Mouse (Mus musculus) CH12.LX (cell line): ENCODE data around the gene Usp45. TPM values are rescaled to one million over a fixed set of nuclear protein-coding genes. Genes with fewer than 3 reads are reported as not detected.

Experiments
- DNase-seq: peaks from one replicate; pipeline ENCODE4 v3.0.0-alpha.2; 2013; ENCODE audit errors: extremely low read depth
- H3K27ac ChIP-seq: 2 replicates; pipeline ENCODE4 v1.5.1; 2012; ENCODE audit warnings: low read depth, mild to moderate bottlenecking, control low read depth, moderate library complexity; ENCODE audit not compliant: insufficient read depth
- H3K27me3 ChIP-seq: replicated peaks from 2 replicates; pipeline ENCODE3; 2012; ENCODE audit warnings: inconsistent platforms
- H3K36me3 ChIP-seq, 2 experiments: replicated peaks in 1 of 2; 2 replicates each; pipeline versions ENCODE3 to v1.6.1; 2012; ENCODE audit warnings: inconsistent platforms in 1 of 2, low read length in 1 of 2, mild to moderate bottlenecking in 1 of 2, mixed read lengths in 1 of 2, moderate library complexity in 1 of 2; ENCODE audit not compliant: control insufficient read depth in 1 of 2, insufficient read depth in 1 of 2
- H3K4me1 ChIP-seq, 2 experiments: 2 replicates each; pipeline ENCODE4 v1.6.1; 2012; ENCODE audit warnings: inconsistent platforms in 1 of 2, moderate library complexity in 1 of 2; ENCODE audit not compliant: insufficient read depth in 2 of 2, control insufficient read depth in 1 of 2
- H3K4me2 ChIP-seq: 2 replicates; pipeline ENCODE4 v1.6.1; 2012; ENCODE audit warnings: low read depth, mild to moderate bottlenecking, control low read depth; ENCODE audit not compliant: poor library complexity, insufficient read depth, severe bottlenecking
- H3K4me3 ChIP-seq, 3 experiments: fragments of 150-350 bp in 1 of 3; sonication (generic) in 1 of 3; replicated peaks in 1 of 3; 2 replicates each; pipeline versions ENCODE3 to v1.5.1; 2011 to 2012; ENCODE audit warnings: low read depth in 2 of 3, low read length in 2 of 3, mild to moderate bottlenecking in 2 of 3, moderate library complexity in 2 of 3, control low read depth in 1 of 3, improper control_type of control experiment in 1 of 3, inconsistent platforms in 1 of 3, mixed read lengths in 1 of 3; ENCODE audit not compliant: poor library complexity in 1 of 3
- H3K79me2 ChIP-seq: replicated peaks from 2 replicates; pipeline ENCODE4 v1.6.1; 2012; ENCODE audit warnings: mild to moderate bottlenecking, moderate library complexity; ENCODE audit not compliant: control insufficient read depth, poor library complexity, insufficient read depth, severe bottlenecking; ENCODE audit errors: extremely low read depth
- H3K9ac ChIP-seq: 2 replicates; pipeline ENCODE4 v1.6.1; 2012; ENCODE audit warnings: low read depth, mild to moderate bottlenecking, control low read depth, moderate library complexity; ENCODE audit not compliant: insufficient read depth
- H3K9me3 ChIP-seq: replicated peaks from 2 replicates; pipeline ENCODE3; 2012; ENCODE audit warnings: low read length, inconsistent platforms, mixed read lengths
- BHLHE40 ChIP-seq: IDR thresholded peaks from 2 replicates; pipeline ENCODE4 v1.6.1; 2011; ENCODE audit warnings: mild to moderate bottlenecking, low read depth, low read length, improper control_type of control experiment
- CHD1 ChIP-seq: IDR thresholded peaks from 2 replicates; pipeline ENCODE4 v1.6.1; 2012; ENCODE audit warnings: low read depth, low read length, improper control_type of control experiment, inconsistent platforms
- CHD2 ChIP-seq: IDR thresholded peaks from 2 replicates; pipeline ENCODE4 v1.6.1; 2011; ENCODE audit warnings: low read length, improper control_type of control experiment
- CTCF ChIP-seq, 2 experiments: IDR thresholded peaks in 1 of 2; conservative IDR thresholded peaks in 1 of 2; 2 replicates each; pipeline ENCODE4 v1.5.1; 2011 to 2012; ENCODE audit warnings: low read depth in 2 of 2, low read length in 2 of 2, improper control_type of control experiment in 1 of 2, inconsistent platforms in 1 of 2, mild to moderate bottlenecking in 1 of 2, moderate library complexity in 1 of 2
- ELF1 ChIP-seq: IDR thresholded peaks from 2 replicates; pipeline ENCODE4 v1.6.1; 2014; ENCODE audit warnings: low read depth, mild to moderate bottlenecking, inconsistent platforms, low read length, improper control_type of control experiment
- EP300 ChIP-seq: IDR thresholded peaks from 2 replicates; pipeline ENCODE4 v1.6.1; 2011; ENCODE audit warnings: low read length, improper control_type of control experiment
- GABPA ChIP-seq: IDR thresholded peaks from 2 replicates; pipeline ENCODE4 v1.6.1; 2012; ENCODE audit warnings: low read depth, low read length, improper control_type of control experiment, inconsistent platforms; ENCODE audit not compliant: insufficient replicate concordance
- JUN ChIP-seq: IDR thresholded peaks from 2 replicates; pipeline ENCODE4 v1.6.1; 2011; ENCODE audit warnings: low read depth, mild to moderate bottlenecking, low read length, improper control_type of control experiment, moderate library complexity; ENCODE audit not compliant: insufficient read depth
- KAT2A ChIP-seq: IDR thresholded peaks from 2 replicates; pipeline ENCODE4 v1.6.1; 2012; ENCODE audit warnings: low read length, improper control_type of control experiment, inconsistent platforms; ENCODE audit not compliant: insufficient replicate concordance
- MAX ChIP-seq: IDR thresholded peaks from 2 replicates; pipeline ENCODE4 v1.6.1; 2011; ENCODE audit warnings: low read length, improper control_type of control experiment
- MXI1 ChIP-seq: IDR thresholded peaks from 2 replicates; pipeline ENCODE4 v1.6.1; 2011; ENCODE audit warnings: mild to moderate bottlenecking, low read depth, low read length, improper control_type of control experiment
- MYC ChIP-seq: IDR thresholded peaks from 2 replicates; pipeline ENCODE4 v1.6.1; 2011; ENCODE audit warnings: low read depth, mild to moderate bottlenecking, improper control_type of control experiment, low read length
- NRF1 ChIP-seq: IDR thresholded peaks from 2 replicates; pipeline ENCODE4 v1.6.1; 2014; ENCODE audit warnings: low read depth, mild to moderate bottlenecking, inconsistent platforms, low read length, improper control_type of control experiment, moderate library complexity
- POLR2A ChIP-seq: IDR thresholded peaks from 2 replicates; pipeline ENCODE4 v1.6.1; 2011; ENCODE audit warnings: low read depth, mild to moderate bottlenecking, improper control_type of control experiment, low read length
- POLR2AphosphoS2 ChIP-seq: IDR thresholded peaks from 2 replicates; pipeline ENCODE4 v1.6.1; 2011; ENCODE audit warnings: low read depth, low read length, improper control_type of control experiment
- RAD21 ChIP-seq: IDR thresholded peaks from 2 replicates; pipeline ENCODE4 v1.6.1; 2011; ENCODE audit warnings: low read depth, mild to moderate bottlenecking, low read length, improper control_type of control experiment, moderate library complexity
- SMC3 ChIP-seq: IDR thresholded peaks from 2 replicates; pipeline ENCODE4 v1.6.1; 2011; ENCODE audit warnings: low read depth, low read length, improper control_type of control experiment
- UBTF ChIP-seq: IDR thresholded peaks from 2 replicates; pipeline ENCODE4 v1.6.1; 2012; ENCODE audit warnings: low read depth, mild to moderate bottlenecking, inconsistent platforms, low read length, improper control_type of control experiment, moderate library complexity
- USF1 ChIP-seq: IDR thresholded peaks from 2 replicates; pipeline ENCODE4 v1.6.1; 2014; ENCODE audit warnings: low read depth, mild to moderate bottlenecking, inconsistent platforms, low read length, improper control_type of control experiment
- USF2 ChIP-seq: conservative IDR thresholded peaks from 2 replicates; pipeline ENCODE4 v1.6.1; 2011; ENCODE audit warnings: low read depth, low read length, improper control_type of control experiment
- ZC3H11A ChIP-seq: IDR thresholded peaks from 2 replicates; pipeline ENCODE4 v1.6.1; 2012; ENCODE audit warnings: low read depth, mild to moderate bottlenecking, inconsistent platforms, low read length, improper control_type of control experiment
- ZMIZ1 ChIP-seq: IDR thresholded peaks from 2 replicates; pipeline ENCODE4 v1.6.1; 2012; ENCODE audit warnings: low read depth, mild to moderate bottlenecking, inconsistent platforms, low read length, improper control_type of control experiment
- ZNF384 ChIP-seq: IDR thresholded peaks from 2 replicates; pipeline ENCODE4 v1.6.1; 2012; ENCODE audit warnings: low read depth, low read length, improper control_type of control experiment, inconsistent platforms
- dilution Hi-C: fragments of 300-500 bp; cut with MboI; formaldehyde crosslinking; loops from 2 replicates; pipeline ENCODE4 v1.14.3; 2020; ENCODE audit warnings: low sequenced_read_pairs; ENCODE audit not compliant: extremely low pct_unique_long_range_greater_than_20kb, extremely low pct_ligation_motif_present
- in situ Hi-C: fragments of 300-500 bp; cut with MboI; formaldehyde crosslinking; loops from 3 replicates; pipeline ENCODE4 v1.14.3; 2019; ENCODE audit warnings: low sequenced_read_pairs, low pct_ligation_motif_present, low pct_unique_long_range_greater_than_20kb, mixed read lengths
- polyA plus RNA-seq: library from polyadenylated mRNA; unstranded; fragments of >175 nt; gene quantifications from 2 replicates; pipeline ENCODE4 v1.2.1, GENCODE M21; 2012; ENCODE audit warnings: low read depth; ENCODE audit not compliant: insufficient read length
- total RNA-seq, 2 experiments: library from RNA; depleted of rRNA; stranded (reverse); fragments of 300-350 nt in 1 of 2; fragments of >200 nt in 1 of 2; gene quantifications; 2 replicates each; pipeline ENCODE4 v1.2.3; 2012 to 2014

Gene Usp45
- total and polyA plus RNA-seq, 3 experiments: 16.7 to 30.6 (median 17.5) TPM

GRCm38 (mm10) chr4:21857481-21857880 lies 90.5 kb downstream of the Usp45 start:
- no peaks in the 10 kb centered on the region for H3K9me3 ChIP-seq
- TF ChIP-seq MYC: no peak
- TF ChIP-seq ZMIZ1: no peak
- no peak for TF ChIP-seq MAX
- TF ChIP-seq GABPA: no peak
- no peak for TF ChIP-seq ZC3H11A
- no peak for TF ChIP-seq KAT2A
- TF ChIP-seq, all 38 proteins: peak for 0
- no peak for DNase-seq
- no peaks in the 10 kb centered on the region for H3K27me3 ChIP-seq
- H3K36me3 ChIP-seq: peaks cover 47 to 83% of the 10 kb centered on the region in 2 experiments
- in situ Hi-C loops (no loop called here), dilution Hi-C loops (no loop called here)
- peaks cover 47% of the 10 kb centered on the region for H3K79me2 ChIP-seq
- no peak overlapping the region for H3K9ac ChIP-seq
- H3K4me2 ChIP-seq: no peak overlapping the region
- H3K4me3 ChIP-seq: no peak overlapping the region
- H3K27ac ChIP-seq: no peak overlapping the region
- H3K4me1 ChIP-seq: peaks cover 0 to 7% of the 10 kb centered on the region in 2 experiments; a peak in 1 of 4 replicates

- Histone ChIP-seq H3K9ac (no peak overlapping the region), H3K9me3 (no peaks in the 10 kb centered on the region), H3K27ac (no peak overlapping the region), H3K79me2 (peaks cover 12% of the 10 kb centered on the region), H3K4me2 (no peak overlapping the region), H3K4me3 (no peak overlapping the region), H3K36me3 (peaks cover 47 to 68% of the 10 kb centered on the region in 2 experiments), H3K4me1 (peaks cover 0 to 12% of the 10 kb centered on the region in 2 experiments; a peak in 2 of 4 replicates), H3K27me3 (no peaks in the 10 kb centered on the region)
- peak; percentile 66 for DNase-seq
- dilution Hi-C loops: no loop called here
- TF ChIP-seq ZNF384 (peak; percentile 88), SMC3 (no peak), KAT2A (0 out of 2 replicates have a peak, but pooled peaks have one; percentile 19)
- in situ Hi-C loops: no loop called here
These were observed 98.3 kb downstream of the Usp45 start for GRCm38 (mm10) chr4:21865226-21865625.

GRCm38 (mm10) chr4:21878776-21879175 lies 111.8 kb downstream of the Usp45 start:
- no peaks in the 10 kb centered on the region for H3K9me3 ChIP-seq
- no peaks in the 10 kb centered on the region; the same call in 1 of the 2 replicates for H3K79me2 ChIP-seq
- no peak overlapping the region for H3K4me2 ChIP-seq
- no peak for TF ChIP-seq MXI1
- no peak for TF ChIP-seq USF1
- TF ChIP-seq SMC3: no peak
- TF ChIP-seq USF2: no peak
- no peak for TF ChIP-seq MAX
- no peak for TF ChIP-seq POLR2AphosphoS2
- TF ChIP-seq MYC: no peak
- TF ChIP-seq CHD2: no peak
- no peak for TF ChIP-seq BHLHE40
- TF ChIP-seq ELF1: no peak
- TF ChIP-seq NRF1: no peak
- no peak for TF ChIP-seq RAD21
- no peak for TF ChIP-seq CTCF (conservative IDR thresholded peaks at IDR 0.05 in 1 of 2, IDR thresholded peaks at IDR 0.05 in 1 of 2; ENCODE audit: low read depth in 2 of 2, low read length in 2 of 2)
- no peak for TF ChIP-seq ZC3H11A
- TF ChIP-seq JUN: no peak
- no peak for TF ChIP-seq UBTF
- no peak for TF ChIP-seq CHD1
- no peak for TF ChIP-seq ZMIZ1
- no peak for TF ChIP-seq POLR2A
- TF ChIP-seq EP300: no peak
- DNase-seq: no peak
- dilution Hi-C loops (no loop called here), in situ Hi-C loops (no loop called here)
- H3K4me3 ChIP-seq: no peak overlapping the region
- no peak overlapping the region for H3K9ac ChIP-seq
- H3K4me1 ChIP-seq: peaks cover 4 to 7% of the 10 kb centered on the region in 2 experiments; a peak in 3 of 4 replicates
- no peaks in the 10 kb centered on the region for H3K27me3 ChIP-seq
- H3K27ac ChIP-seq: no peak overlapping the region
- H3K36me3 ChIP-seq: peaks cover 7 to 36% of the 10 kb centered on the region in 2 experiments
